Mouse (Mus musculus): Measurements from ENCODE around the gene Lrch3.
"Not testable (repeated sequence)": the region's sequence is repeated elsewhere in the genome, so short reads cannot be mapped to it uniquely, and the experiment has no call there.

Gene Lrch3

GRCm38 (mm10) chr16:33055655-33056054 lies 141.8 kb downstream of the Lrch3 start:
- no peak for DNase-seq (ENCODE audit: low spot score)

GRCm38 (mm10) chr16:33056095-33056785 lies 142.3 kb downstream of the Lrch3 start, which contains the start of the genes Iqcg and Rpl35a:
Gene Iqcg (minus strand): TSS chr16:33056218.
Gene Rpl35a (plus strand): TSS chr16:33056453.
- peak; percentile 86 for DNase-seq (ENCODE audit: low spot score)

- DNase-seq (ENCODE audit: low spot score): no peak
Measured at GRCm38 (mm10) chr16:33056786-33057185, 142.9 kb downstream of the Lrch3 start.

- no peak for DNase-seq (ENCODE audit: low spot score)
Measured at GRCm38 (mm10) chr16:33058033-33058432, 144.1 kb downstream of the Lrch3 start.

DNA sequence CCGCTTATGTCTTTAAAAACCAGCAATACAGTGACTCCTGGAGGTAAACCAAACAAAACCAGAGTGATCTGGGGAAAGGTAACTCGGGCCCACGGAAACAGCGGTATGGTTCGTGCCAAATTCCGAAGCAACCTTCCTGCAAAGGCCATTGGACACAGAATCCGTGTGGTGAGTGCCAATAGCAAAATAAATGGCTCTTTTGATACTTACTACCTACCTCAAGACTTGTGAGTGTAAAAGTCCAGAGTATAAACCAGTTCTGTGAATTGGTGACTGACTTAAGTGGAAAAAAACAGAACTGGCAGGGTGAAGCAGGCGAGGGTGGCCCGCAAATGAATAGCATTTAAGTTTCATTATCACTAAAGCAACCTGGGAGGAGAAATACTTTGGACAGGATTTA lies 144.8 kb downstream of the Lrch3 start:
- DNase-seq (ENCODE audit: low spot score): not testable (repeated sequence)

DNA sequence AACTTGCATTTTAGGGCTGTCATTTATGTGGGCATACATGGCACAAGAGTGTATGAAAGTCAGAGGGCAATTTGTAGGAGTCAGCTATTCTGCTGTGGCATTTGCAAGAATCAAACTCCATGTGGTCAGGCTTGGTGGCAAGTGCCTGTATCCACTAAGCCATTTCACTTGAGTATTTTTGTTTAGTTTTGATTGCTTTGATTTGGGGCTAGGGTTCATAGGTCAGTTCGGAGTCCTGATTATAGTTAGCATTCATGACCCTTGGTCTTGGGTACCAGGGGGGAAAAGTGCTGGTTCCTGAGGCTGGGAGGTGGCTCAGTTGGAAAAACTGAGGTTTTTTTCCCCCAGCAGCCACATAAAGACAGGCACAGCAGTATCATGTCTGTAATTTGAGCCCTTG lies 145.6 kb downstream of the Lrch3 start:
- no peak for DNase-seq (ENCODE audit: low spot score)

- DNase-seq (ENCODE audit: low spot score): no peak
Measured at GRCm38 (mm10) chr16:33060926-33061325, 147.0 kb downstream of the Lrch3 start.

DNA sequence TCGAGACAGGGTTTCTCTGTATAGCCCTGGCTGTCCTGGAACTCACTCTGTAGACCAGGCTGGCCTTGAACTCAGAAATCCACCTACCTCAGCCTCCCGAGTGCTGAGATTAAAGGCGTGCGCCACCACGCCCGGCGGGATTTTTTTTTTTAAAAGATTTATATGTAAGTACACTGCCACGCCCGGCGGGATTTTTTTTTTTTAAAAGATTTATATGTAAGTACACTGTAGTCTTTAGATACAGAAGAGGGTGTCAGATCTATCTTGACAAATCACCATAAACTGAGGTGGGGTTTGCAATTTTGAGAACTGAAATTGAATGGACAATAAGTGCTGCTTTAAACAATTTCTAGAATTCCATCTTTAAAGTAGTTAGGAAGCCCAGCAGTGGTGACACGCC lies 147.5 kb downstream of the Lrch3 start:
- no peak for DNase-seq (ENCODE audit: low spot score)

- peak; percentile 77 for DNase-seq (ENCODE audit: low spot score)
Measured at GRCm38 (mm10) chr16:33062024-33062681, 148.3 kb downstream of the Lrch3 start, which contains the start of gene Lmln. Gene Lmln (plus strand): TSS chr16:33062521.

- DNase-seq (ENCODE audit: low spot score): no peak
Measured at GRCm38 (mm10) chr16:33062682-33063131, 148.8 kb downstream of the Lrch3 start.

DNA sequence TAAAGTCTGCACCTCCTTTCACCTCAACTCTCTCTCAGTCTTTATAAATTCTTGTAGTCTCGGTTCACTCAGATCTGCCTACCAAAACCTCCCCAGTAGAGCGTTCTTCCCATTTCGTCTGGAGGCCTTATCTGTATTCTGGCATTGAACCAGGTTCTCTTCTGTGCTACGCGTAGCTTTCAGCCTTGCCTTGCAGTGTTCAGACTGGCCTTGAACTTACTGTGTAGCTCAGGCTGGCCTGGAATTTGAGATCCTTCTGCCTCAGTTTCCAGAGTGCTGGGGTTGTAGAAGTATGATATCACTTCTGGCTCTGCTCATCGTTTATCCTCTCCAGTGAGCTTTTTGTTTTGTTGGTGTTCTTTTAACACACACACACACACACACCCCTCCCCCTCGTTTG lies 149.4 kb downstream of the Lrch3 start:
- DNase-seq (ENCODE audit: low spot score): no peak

GRCm38 (mm10) chr16:33064636-33065035 lies 150.7 kb downstream of the Lrch3 start:
- no peak for DNase-seq (ENCODE audit: low spot score)

Data from spleen, adult 12 weeks (tissue).